Mouse (Mus musculus): ENCODE measurements around the gene Setmar. TPM values are rescaled to one million over a fixed set of nuclear protein-coding genes. Genes with fewer than 3 reads are reported as not detected.

The Setmar gene
- polyA plus RNA-seq, 1 experiment from 2014 or later, result 6.1 TPM

- H3K9me3 ChIP-seq, result no peaks in the 10 kb centered on the region
- H3K4me2 ChIP-seq, result no peak overlapping the region
- no peak for ATAC-seq (ENCODE audit: insufficient read depth, low FRiP score, low read depth)
- no peak overlapping the region for H3K27ac ChIP-seq
- no peaks in the 10 kb centered on the region for H3K36me3 ChIP-seq
- H3K4me3 ChIP-seq (replicated peaks), result no peak overlapping the region
- no peaks in the 10 kb centered on the region for H3K4me1 ChIP-seq
- 85% methylated on average over 1 of the region's 1 CpGs for WGBS
- H3K27me3 ChIP-seq (replicated peaks), result no peaks in the 10 kb centered on the region
- H3K9ac ChIP-seq, result no peak overlapping the region
These were observed 60.6 kb downstream of the Setmar start for GRCm38 (mm10) chr6:108125474-108125873.

GRCm38 (mm10) chr6:108126631-108127030 lies 61.8 kb downstream of the Setmar start:
- 87% methylated on average over 3 of the region's 3 CpGs for WGBS
- H3K4me3 ChIP-seq (replicated peaks), result no peak overlapping the region

More at GRCm38 (mm10) chr6:108126631-108127030, 61.8 kb downstream of the Setmar start:
- H3K4me1 ChIP-seq, result no peaks in the 10 kb centered on the region
- no peaks in the 10 kb centered on the region for H3K36me3 ChIP-seq
- no peak overlapping the region for H3K4me2 ChIP-seq
- H3K27ac ChIP-seq, result no peak overlapping the region
- ATAC-seq (ENCODE audit: insufficient read depth, low FRiP score, low read depth), result no peak
- no peaks in the 10 kb centered on the region for H3K9me3 ChIP-seq
- no peak overlapping the region for H3K9ac ChIP-seq
- no peaks in the 10 kb centered on the region for H3K27me3 ChIP-seq (replicated peaks)

Other genes with a start within 250 kb of the Setmar start
- 23.1 and 26.1 TPM in 2 replicates for gene Sumf1, start 120.5 kb downstream of the Setmar start, polyA plus RNA-seq (2015; fragmentation: Nextera tagmentation; extraction: Ambion mirVana)
- 9.4 and 13.1 TPM in 2 replicates for gene Itpr1, start 148.1 kb downstream of the Setmar start, polyA plus RNA-seq (2015; fragmentation: Nextera tagmentation; extraction: Ambion mirVana)

Data from stomach, embryonic 15.5 days (tissue).